Mouse (Mus musculus) megakaryocyte-erythroid progenitor cell, adult 5-6 weeks (primary cell): ENCODE data around the gene Tspan4. TPM values are rescaled to one million over a fixed set of nuclear protein-coding genes. Genes with fewer than 3 reads are reported as not detected.

Experiments
- ATAC-seq: replicated peaks from 2 replicates; pipeline ENCODE4 v1.8.0; 2016; ENCODE audit warnings: mild to moderate bottlenecking, inconsistent platforms; ENCODE audit not compliant: severe bottlenecking, poor library complexity, low FRiP score, low TSS enrichment
- total RNA-seq, 2 experiments: library from RNA; stranded (forward) in 1 of 2; stranded (reverse) in 1 of 2; fragments of 200-1000, 215-1000 nt in 1 of 2; fragments of >200 nt in 1 of 2; fragmentation: Nextera tagmentation in 1 of 2; gene quantifications; 2 replicates each; pipeline ENCODE4 v1.2.3; 2014 to 2017

The Tspan4 gene
- total RNA-seq (2014; fragmentation: Nextera tagmentation) (31.6 and 38.2 TPM in 2 replicates), total RNA-seq (2017) (26.0 and 33.9 TPM in 2 replicates)

DNA sequence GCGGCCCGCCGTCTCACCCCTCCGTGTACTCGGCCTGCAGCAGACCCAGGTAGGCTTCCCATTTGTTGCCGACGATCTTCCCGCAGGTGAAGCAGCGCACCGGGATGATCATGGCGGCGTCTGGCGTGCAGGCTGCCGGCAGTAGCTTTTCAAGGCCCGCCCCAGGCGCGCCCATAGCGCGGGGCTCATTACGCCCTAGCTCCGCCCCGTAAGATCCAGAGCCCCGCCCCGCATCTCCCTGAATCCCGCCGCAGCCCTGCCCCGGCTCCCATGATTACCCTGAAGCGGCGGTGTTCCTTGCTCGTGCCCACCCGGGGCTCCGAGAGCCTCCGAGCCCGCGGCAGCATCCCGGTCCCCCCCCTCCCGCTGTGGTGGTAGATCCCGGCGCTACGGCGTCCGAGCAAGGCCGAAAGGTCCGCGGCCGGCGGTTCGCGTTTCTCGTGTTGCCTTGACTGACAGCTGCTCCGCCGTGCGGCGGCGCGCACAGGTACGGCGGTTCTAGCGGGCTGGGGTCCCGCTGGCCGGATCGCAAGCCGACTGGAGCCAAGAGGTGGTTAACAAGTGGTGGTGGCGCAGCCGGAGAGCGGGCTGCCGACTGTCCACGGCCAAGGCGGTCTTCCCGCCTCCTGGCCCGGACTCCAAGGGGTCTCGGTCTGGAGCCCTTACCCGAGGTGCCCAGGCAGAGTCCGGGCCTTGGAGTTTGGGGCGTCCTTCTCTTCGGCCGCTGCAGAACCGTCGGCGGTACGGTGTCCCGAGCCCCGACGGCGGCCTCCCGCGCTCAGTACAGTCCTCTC is at the start of gene Tspan4, which contains the start of gene Polr2l:
TSS of gene Tspan4 (plus strand) at position 230 of the 794 bp plus-strand sequence.
TSS of gene Polr2l (minus strand) at position 122 of the 794 bp plus-strand sequence.
- peak; percentile 62 for ATAC-seq

DNA sequence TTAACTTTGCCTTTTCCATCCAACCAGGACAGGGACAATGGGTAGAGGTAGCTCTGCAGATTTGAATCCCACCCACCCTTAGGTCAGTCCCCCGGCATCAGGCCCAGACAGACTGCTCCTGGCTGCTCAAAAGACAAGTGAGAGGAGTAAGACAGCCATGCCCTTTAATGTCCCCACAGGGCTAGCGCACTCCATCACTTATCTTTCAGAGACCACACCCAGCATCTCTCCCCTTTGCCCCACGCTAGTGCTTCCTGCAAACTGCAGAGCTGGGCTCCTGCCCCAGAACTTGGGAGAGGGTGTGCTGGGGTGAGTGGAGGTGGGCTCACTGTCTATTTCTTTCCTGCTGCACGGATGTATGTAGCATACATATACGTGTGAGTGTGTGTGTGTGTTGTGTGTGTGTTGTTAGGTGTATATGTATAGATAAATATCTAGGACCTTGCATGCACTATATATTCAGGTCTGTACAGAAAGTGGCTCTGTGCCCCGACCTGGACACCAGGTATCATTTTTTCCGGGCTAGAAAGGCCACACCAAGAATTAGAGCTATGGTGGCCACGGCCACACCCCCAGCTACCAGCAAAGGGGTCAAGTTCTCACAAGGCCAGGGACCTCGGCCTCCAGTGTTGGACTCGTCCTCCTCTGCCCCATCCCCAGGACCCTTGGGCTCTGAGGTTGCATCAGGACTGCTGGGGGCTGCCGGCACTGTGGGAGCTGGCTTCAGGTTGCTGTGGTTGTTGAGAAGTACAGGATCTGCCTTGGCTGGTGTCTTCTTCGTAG is 47.9 kb upstream of the Tspan4 start:
- peak; percentile 58; the same call in 1 of the 2 replicates for ATAC-seq

DNA sequence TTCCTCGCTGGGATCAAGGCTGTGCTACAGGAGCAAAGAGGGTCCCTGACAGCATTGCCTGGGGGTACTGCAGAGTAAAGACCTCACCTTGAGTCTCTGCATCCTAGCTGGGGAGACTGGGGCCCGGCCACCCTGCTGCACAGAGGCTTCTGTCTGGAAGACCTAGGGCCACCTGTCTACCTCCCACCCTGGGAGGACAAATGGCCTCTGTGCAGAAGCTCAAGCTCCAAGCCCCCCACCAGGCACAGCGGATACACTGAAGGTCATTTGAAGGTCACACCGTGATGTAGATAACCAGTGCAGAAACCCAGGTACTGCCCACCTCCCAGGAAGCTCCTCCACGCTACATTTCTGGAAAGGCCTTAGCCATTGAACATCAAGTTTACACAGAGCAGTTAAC is 46.3 kb upstream of the Tspan4 start:
- ATAC-seq, result no peak

DNA sequence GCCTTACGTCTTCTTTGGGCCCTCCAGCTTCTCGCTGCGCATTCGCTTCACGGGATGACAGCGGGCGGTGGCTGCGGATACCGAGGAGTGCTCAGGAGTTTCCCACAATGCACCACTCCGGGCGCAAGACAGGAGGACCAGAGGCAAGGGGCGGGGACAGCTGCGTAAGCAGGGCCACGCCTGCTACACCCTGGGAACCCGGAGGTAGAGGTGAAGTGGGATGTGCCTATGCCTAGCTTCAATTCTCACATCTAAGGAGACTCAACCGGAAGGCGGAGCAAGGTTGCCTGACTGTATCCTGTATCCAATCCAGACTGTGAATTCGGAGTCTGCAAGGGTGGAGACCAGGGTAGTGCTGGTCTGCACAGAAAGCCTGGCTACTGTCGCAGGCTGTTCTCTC is 45.7 kb upstream of the Tspan4 start, which contains the start of gene Cend1:
TSS of gene Cend1 (minus strand) at position 182 of the 400 bp plus-strand sequence.
- no peak for ATAC-seq

DNA sequence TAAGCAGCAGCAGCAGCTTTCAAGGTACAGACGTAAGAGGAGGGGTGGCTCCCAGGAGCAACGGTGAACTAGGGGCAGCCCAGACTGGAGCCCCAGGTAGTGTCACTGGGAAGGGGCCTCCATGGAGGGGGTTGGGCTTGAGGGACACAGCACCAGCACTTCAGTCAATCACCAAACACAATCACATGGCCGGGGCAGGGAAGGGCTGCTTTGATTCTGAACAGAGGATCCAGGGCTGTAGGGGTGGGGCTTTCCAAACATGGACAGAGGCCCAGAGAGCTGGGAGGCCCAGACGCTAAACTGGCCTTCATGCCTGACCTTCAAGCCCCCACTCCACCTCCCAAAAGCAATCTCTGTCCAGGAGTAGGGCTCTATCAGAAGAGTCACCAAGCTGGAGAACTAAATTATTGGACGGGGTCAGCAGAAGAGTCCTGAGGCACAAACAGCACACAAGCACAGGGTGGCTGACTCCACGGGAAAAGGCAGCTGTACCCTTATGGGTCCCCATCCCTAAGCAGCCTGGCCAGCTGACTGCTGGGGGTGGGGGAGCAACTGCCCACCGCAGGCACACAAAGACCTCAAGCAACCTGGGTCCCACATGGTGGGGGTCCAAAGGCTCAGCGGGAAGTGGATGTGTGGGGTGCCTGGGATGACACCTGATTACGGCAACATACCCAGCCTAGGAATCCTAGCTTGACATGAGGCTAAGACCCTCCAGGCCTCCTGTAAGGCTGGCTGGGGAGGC is 45.0 kb upstream of the Tspan4 start:
- ATAC-seq, result no peak

DNA sequence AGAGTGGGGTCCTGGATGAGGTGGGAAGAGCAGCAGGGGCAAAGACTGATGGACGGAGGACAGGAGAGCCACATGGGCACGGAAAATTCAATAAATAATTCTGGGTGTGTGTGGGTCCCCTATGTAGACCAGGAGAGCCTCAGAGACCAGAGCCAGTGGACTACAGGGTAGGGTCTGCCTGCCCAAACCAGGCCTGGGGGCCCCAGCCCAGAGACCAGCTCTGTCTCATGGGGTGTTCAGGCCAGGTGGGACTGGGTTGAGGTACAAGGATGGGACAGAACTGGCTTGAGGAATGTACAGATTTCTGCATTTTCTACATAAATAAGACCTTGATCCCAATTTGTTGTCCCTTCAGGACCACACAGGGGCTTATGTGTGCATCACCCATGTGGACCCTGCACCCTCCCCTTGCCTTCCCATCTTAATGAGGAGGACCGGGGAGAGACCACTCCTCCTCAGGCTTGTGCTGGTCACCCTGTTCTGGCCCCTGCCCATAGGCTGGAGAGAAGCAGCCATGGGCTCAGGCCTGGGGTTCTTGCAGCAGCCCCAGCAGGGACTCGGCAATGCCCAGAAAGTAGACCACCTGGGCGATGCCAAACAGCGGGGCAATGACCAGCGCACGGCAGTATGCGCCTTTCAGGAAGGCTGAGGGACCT is 44.3 kb upstream of the Tspan4 start:
- ATAC-seq, result no peak

DNA sequence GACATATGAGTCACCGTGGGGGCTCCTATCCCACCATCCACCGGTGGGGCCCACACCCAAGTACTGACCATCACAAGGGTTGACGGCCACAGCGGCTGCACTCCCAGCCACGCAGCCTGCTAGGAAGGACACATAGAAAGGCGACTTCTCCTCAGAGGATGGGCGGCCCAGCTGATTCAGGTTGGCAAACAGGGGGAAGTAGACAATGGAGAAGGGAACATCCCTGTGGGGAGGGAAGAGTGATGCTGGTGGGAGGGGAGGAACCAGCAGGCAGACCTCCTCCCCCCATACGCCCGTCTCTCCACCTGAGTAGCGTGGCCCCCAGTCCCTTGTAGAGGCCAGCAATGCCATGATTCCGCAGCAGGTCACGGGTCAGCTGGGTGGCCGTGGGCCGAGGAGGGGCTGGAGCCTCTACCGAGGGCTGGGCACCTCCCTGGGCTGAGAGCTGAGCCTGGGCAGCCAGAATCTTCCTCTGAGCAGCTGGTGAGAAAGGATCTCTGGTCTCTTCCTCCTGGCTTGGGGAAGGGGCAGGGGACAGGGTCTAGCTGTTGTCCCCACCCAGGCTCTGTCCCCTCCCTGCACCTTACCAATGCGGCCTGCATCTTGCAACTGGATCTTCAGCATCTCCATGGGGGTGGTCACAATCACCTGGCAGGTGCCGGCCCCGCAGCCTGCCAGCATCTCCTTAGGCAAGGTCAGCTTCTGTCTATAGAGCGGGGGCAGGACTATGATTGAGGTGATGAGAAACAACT is 43.4 kb upstream of the Tspan4 start:
- no peak for ATAC-seq

DNA sequence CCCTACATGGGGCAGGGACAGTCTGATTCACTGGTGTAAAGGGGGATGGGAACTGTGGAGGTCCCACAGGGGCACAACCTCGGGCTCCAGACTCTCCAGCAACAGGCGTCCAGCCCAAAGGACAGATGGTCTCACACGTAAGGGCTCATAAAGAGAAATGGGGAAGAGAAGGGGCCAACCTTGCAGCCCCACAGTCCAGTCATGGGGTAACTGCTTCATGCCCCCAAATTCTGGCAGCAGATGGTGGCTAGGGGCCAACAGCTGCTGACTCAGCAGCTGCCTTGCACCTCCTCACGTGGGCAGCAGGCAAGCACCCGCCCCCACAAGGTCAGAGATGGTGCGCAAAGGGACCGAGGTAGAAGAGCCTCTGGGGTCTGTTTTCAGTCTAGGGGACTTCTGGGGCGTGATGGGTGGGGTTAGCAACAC is 42.8 kb upstream of the Tspan4 start:
- no peak for ATAC-seq

DNA sequence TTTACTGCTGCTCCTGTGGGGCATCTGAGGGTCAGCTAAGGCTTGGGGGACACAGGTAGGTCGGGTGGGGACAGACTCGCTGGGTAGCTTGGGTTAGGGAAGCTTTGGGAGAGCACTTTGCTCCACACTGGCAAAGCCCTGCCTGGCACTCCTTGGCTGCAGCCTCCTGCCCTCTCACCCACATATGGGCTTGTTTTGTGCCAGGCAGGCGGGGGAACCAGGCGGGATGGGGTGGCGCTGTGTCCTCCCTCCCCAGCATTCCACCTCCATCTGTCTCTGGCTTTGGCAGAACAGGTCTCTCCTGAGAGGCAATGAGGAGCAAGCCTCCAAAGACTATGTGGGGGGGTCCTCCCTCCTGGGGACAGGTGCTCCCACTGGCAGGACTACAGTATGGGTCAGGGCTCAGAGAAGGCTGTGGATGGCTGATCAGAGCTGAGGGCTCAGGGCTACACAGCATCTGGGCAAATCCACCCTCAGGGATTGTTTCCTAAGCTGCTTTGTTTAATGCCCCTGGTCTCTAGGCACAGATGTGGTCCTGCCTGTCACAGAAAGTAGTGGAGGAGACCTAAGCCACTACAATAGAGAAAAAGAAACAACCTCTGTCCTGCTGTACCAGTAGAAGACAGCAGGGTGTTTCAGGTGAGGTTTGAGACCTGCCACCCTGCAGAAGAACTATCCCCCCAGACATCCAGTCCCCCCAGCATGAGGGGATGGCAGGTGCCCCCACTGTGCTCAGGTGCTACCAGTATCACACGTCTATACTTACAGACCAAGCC is 42.1 kb upstream of the Tspan4 start:
- no peak for ATAC-seq

DNA sequence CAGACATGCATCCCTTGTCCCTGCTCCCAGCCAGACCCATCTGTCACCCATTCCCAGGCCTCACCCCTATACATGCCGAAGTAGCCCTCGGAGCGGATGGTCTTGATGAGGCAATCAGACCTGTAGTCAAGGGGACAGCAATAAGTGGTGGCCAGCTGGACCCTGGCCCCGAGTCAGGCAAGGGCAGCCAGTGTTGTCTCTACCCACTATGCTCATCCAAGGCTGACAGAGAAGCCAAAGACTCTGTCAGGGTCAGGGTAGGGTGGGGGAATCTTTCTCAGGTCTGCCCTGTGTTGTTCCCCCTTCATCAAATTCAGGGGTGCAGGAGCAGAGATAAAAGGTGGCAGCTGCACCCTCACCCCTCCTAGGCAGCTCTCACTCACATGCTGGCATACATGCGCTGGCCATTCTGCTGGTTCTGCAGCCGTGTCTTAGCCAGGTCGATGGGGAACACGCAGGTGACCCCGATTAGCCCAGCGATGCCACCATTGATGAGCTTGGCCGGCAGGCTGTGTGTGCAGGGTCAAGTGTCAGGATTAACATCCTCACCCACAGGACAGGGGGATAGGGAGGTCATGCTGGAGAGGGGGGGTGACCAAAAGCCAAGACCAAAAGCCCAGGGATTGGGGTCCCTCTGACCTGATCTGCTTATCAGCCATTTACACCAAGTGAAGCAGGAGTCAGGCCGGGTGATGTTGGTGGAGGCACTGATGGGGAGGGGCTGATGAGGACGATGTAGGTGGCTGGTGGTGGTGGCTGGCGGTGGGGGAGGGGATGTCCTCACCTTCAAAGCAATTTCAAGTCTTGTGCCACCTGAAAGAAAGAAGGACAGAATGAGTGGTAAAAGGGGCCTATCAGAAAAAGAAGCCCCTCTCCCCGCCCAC is 41.3 kb upstream of the Tspan4 start:
- ATAC-seq, result no peak

DNA sequence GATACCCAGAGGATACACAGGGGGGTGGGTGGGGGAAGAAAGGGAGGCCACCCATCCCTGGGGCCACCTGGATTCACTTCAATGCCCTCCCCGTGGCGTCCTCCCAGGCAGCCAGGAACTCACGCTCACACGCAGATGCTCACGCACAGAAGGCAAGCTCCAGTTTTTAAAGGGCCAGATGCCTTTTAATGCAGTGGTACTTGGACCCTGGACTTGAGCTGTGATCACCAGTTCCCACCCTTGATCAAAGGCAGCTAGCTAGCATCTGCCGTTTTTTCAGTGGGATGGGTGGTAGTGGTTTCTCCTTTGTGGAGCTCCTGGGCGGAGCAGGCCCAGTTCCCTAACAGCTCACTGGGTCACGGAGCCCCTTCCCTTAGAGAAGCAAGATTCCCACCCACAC is 40.6 kb upstream of the Tspan4 start:
- ATAC-seq, result no peak

DNA sequence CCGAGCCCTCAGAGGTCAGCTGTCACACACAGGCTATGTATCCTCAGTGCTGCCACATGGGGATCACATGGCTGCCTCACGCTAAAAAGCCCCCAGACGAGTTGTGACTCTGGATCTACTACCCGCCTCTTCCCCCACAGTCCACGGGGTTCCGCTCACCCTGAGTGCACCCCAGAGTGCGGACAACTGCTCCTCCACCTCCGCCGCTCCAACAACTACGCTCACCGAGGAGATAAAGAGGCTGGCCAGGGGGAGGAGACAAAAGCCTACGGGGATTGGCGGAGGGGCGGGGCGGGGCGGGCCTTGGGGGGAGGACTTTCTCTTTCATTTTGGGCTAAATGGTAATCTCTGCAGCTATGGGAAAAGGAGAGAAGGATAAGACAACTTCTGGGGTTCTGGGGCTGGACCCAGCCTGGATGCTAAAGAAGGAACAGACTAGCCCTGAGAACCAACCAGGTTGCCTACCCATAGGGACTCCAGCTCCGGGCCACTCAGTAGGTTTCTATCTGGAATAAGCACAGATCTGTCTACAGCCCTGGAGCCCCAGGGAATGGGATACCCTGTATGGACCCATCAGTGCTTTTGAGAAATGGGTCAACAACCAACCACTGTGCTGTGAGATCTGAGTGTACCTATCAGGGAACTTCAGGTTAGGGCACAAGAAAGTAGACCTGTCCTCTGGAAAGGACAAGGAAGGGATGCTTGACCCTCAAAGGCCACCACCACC is 39.7 kb upstream of the Tspan4 start:
- peak; percentile 72 for ATAC-seq

DNA sequence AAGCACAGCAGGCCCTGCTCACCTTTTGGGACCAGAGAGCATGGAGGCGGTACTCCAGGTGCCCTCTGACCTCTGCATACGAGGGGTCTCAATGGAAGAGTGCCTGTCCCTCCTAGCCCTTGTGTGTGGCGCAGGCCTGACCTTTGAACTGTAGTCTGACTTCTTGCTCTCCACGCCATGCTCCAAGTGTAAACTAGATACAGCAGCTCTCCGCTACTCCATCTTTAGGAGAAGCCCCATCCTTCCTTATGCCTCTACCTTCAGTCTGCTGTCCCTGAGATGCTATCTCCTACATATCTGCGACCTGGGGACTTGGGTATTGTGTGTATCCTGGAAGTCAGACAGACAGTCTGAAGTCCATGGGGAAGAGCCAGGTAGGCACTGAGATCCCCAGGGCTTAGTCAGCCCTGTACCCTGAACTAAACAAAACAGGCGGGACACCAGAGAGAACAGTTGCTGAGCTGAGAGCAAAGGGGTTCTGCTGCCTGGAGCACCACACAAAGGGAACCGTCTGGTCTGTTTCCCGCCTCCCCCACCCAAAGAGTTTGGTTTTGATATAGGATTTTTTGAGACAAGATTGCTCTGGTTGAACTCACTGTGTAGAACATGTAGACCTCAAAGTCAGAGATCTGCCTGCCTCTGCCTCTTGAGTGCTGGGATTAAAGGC is 39.1 kb upstream of the Tspan4 start:
- no peak for ATAC-seq

DNA sequence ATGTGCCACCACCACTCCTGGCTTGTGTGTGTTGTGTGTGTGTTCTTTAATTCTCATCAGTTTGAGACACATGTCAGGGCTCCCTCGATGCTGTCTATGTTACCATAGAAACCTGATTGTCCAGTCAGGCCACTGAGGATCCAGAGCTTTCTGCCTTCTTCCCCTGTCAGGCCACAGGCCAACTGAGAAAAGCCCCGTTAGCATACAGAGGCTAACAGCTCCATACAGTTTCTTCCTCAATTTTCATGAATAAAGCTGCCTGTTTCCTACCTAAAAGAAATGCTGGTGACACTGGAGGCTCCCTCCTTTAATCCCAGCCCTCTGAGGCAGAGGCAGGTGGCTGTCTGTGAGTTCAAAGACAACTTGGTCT is 38.5 kb upstream of the Tspan4 start:
- no peak for ATAC-seq

DNA sequence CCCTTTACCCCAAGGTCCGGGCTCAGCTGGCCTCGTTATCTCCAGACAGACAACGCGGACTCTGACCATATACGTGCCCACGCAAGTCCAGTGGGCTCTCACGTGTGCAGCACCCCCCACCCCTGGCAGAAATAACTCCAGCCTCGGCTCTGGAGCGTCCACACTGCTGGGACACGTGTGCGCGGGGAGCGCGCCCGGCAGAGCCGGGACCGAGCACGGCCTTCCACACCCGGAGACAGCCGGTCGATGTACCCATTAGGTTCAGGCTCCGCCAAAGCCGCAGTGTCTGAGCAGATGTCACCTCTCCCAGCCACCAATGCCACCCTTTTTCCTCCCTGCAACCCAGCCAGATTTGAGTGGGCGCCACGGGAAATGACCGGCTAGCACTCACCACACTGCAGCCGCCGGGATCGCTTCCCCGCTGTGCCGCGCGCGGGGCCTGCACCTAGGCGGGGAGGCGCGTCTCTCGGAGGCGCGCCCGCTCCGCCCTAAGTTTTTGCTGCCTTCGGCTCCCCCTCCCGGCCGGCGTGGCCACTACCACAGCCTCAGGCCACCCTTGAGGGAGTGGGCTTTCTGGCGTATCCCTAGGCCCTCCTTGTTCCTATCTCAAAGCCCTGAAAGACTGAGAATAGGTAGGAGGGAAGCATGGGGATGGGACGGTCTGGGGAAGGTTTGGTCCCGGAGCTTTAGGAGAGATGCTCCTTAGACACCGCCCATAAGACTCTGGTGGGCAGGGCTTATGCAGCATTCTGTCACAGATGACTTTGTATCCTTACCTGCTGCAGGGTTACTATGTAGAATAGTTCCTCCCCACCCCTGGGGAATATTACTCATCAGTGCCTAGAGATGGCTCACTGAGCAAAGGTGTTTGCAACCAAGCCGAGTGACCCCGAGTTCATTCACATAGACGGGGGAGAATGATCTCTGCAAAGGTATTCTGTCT is 37.6 kb upstream of the Tspan4 start, which contains the start of gene Slc25a22:
TSS of gene Slc25a22 (minus strand) at position 715 of the 943 bp plus-strand sequence.
- peak; percentile 62 for ATAC-seq
